In genomic region chr13:39904264-39904663, GRCm38 (mm10) we compare ENCODE assay signal across 16 mouse cellular contexts.
A peak's percentile ranks its signal among the peaks of the same experiment; 100 is the strongest.
DNase-seq lines count a peak whose midpoint lies in the region; ATAC-seq and TF ChIP-seq lines count a peak whose summit lies in the region.
"Had no signal": no experiment of that assay in that cellular context is flagged by ENCODE, and none has a peak within 500 bp of the region (broad histone marks: within the 10 kb centered on the region; RNA-seq: fewer than 3 reads in every experiment).

No protein-coding gene starts in this region.

- peak; percentile 18 for DNase-seq in hindbrain, embryonic 11.5 days (ENCODE audit: low spot score)
- DNase-seq in Patski (ENCODE audit: low read depth, low spot score), result peak; percentile 59
- DNase-seq in embryo, embryonic 11 days, result peak; percentile 13
- peak; percentile 40 for DNase-seq in midbrain, embryonic 14.5 days
- no peak for DNase-seq in heart, postnatal 10 days
- DNase-seq in cerebellum, adult 11-12 months, result no peak
- DNase-seq: cerebellum, adult 18-20 months; lung, postnatal 10 days; thymus, adult 2 months had no signal

- H3K4me2 ChIP-seq in hindbrain, embryonic 11.5 days (replicated peaks; ENCODE audit: low read depth, low read length), result no peak overlapping the region
- H3K4me2 ChIP-seq in hindbrain, embryonic 16.5 days (ENCODE audit: low read length), result no peak overlapping the region
- H3K4me2 ChIP-seq in midbrain, embryonic 14.5 days (ENCODE audit: low read length), result no peak overlapping the region
- H3K4me2 ChIP-seq in intestine, postnatal 0 days (replicated peaks; ENCODE audit: low read depth), result no peak overlapping the region
- H3K4me2 ChIP-seq: embryonic facial prominence, embryonic 12.5 days; kidney, embryonic 15.5 days; neural tube, embryonic 13.5 days had no signal

- H3K36me3 ChIP-seq in hindbrain, embryonic 11.5 days (ENCODE audit: control insufficient read depth, insufficient read depth, low read length), result no peaks in the 10 kb centered on the region
- H3K36me3 ChIP-seq in hindbrain, embryonic 16.5 days (ENCODE audit: control insufficient read depth, insufficient read depth, low read length), result no peaks in the 10 kb centered on the region
- no peaks in the 10 kb centered on the region for H3K36me3 ChIP-seq in midbrain, embryonic 14.5 days (ENCODE audit: control insufficient read depth, insufficient read depth, low read length)
- H3K36me3 ChIP-seq in intestine, postnatal 0 days (ENCODE audit: control insufficient read depth, insufficient read depth), result no peaks in the 10 kb centered on the region
- H3K36me3 ChIP-seq: embryonic facial prominence, embryonic 12.5 days; kidney, embryonic 15.5 days; neural tube, embryonic 13.5 days had no signal

- H3K9me3 ChIP-seq in hindbrain, embryonic 11.5 days (ENCODE audit: control insufficient read depth, low read length), result no peaks in the 10 kb centered on the region
- no peaks in the 10 kb centered on the region for H3K9me3 ChIP-seq in hindbrain, embryonic 16.5 days (ENCODE audit: control insufficient read depth, low read length)
- H3K9me3 ChIP-seq in midbrain, embryonic 14.5 days (ENCODE audit: control insufficient read depth, low read length), result no peaks in the 10 kb centered on the region
- H3K9me3 ChIP-seq in intestine, postnatal 0 days (ENCODE audit: control insufficient read depth), result no peaks in the 10 kb centered on the region
- H3K9me3 ChIP-seq: embryonic facial prominence, embryonic 12.5 days; kidney, embryonic 15.5 days; neural tube, embryonic 13.5 days had no signal

- POLR2A ChIA-PET in Patski (lab: Charles Lee), result interaction anchor here (1.8 kb wide), 1 partner anchor 829 kb away, joined by 6 read pairs; no protein-coding TSS in a partner anchor

- WGBS in hindbrain, embryonic 11.5 days, result 35% methylated on average over 8 of the region's 8 CpGs
- 24% methylated on average over 8 of the region's 8 CpGs for WGBS in hindbrain, embryonic 16.5 days
- 8% methylated on average over 8 of the region's 8 CpGs for WGBS in midbrain, embryonic 14.5 days
- WGBS in intestine, postnatal 0 days, result 79% methylated on average over 8 of the region's 8 CpGs

- CTCF ChIA-PET in Patski (lab: Charles Lee), result interaction anchor here (2.1 kb wide), 1 partner anchor 11 kb away, joined by 8 read pairs; no protein-coding TSS in a partner anchor

- TF ChIP-seq CTCF in Patski (IDR thresholded peaks at IDR 0.05), result no peak
- TF ChIP-seq CTCF in intestine, postnatal 0 days (IDR thresholded peaks at IDR 0.05; ENCODE audit: low read depth), result no peak

- H3K9ac ChIP-seq in hindbrain, embryonic 11.5 days (ENCODE audit: low read depth, low read length), result no peak overlapping the region
- H3K9ac ChIP-seq in hindbrain, embryonic 16.5 days (ENCODE audit: low read depth, low read length), result no peak overlapping the region
- no peak overlapping the region for H3K9ac ChIP-seq in midbrain, embryonic 14.5 days (replicated peaks; ENCODE audit: low read length)
- no peak overlapping the region for H3K9ac ChIP-seq in intestine, postnatal 0 days (ENCODE audit: low read depth, low read length)
- H3K9ac ChIP-seq: embryonic facial prominence, embryonic 12.5 days; kidney, embryonic 15.5 days; liver, embryonic 14.5 days; neural tube, embryonic 13.5 days had no signal

- no peak overlapping the region for H3K4me3 ChIP-seq in hindbrain, embryonic 11.5 days (ENCODE audit: low read depth, low read length)
- H3K4me3 ChIP-seq in hindbrain, embryonic 16.5 days (ENCODE audit: low read length), result no peak overlapping the region
- H3K4me3 ChIP-seq in midbrain, embryonic 14.5 days (replicated peaks; ENCODE audit: low read depth, low read length), result no peak overlapping the region
- H3K4me3 ChIP-seq in intestine, postnatal 0 days (ENCODE audit: low read depth, low read length), result no peak overlapping the region
- H3K4me3 ChIP-seq: embryonic facial prominence, embryonic 12.5 days; kidney, embryonic 15.5 days; neural tube, embryonic 13.5 days had no signal

- no peak overlapping the region for H3K27ac ChIP-seq in hindbrain, embryonic 11.5 days (ENCODE audit: low read depth, low read length)
- no peak overlapping the region for H3K27ac ChIP-seq in hindbrain, embryonic 16.5 days (ENCODE audit: low read depth, low read length)
- no peak overlapping the region for H3K27ac ChIP-seq in midbrain, embryonic 14.5 days (replicated peaks; ENCODE audit: low read depth, low read length)
- H3K27ac ChIP-seq in intestine, postnatal 0 days (ENCODE audit: low read depth, low read length), result no peak overlapping the region
- H3K27ac ChIP-seq: embryonic facial prominence, embryonic 12.5 days; kidney, embryonic 15.5 days; liver, embryonic 14.5 days; neural tube, embryonic 13.5 days had no signal

- H3K27me3 ChIP-seq in hindbrain, embryonic 11.5 days (ENCODE audit: control insufficient read depth, insufficient read depth, low read length), result no peaks in the 10 kb centered on the region
- H3K27me3 ChIP-seq in hindbrain, embryonic 16.5 days (replicated peaks; ENCODE audit: control insufficient read depth, insufficient read depth, low read length), result no peaks in the 10 kb centered on the region
- no peaks in the 10 kb centered on the region for H3K27me3 ChIP-seq in Patski
- H3K27me3 ChIP-seq in midbrain, embryonic 14.5 days (ENCODE audit: control insufficient read depth, insufficient read depth, low read length), result no peaks in the 10 kb centered on the region
- H3K27me3 ChIP-seq in intestine, postnatal 0 days (replicated peaks; ENCODE audit: control insufficient read depth, insufficient read depth, low read length), result no peaks in the 10 kb centered on the region
- H3K27me3 ChIP-seq: embryonic facial prominence, embryonic 12.5 days; kidney, embryonic 15.5 days; neural tube, embryonic 13.5 days had no signal

- 0 out of 2 replicates have a peak, but pooled peaks have one; percentile 56 for ATAC-seq in hindbrain, embryonic 11.5 days (ENCODE audit: low FRiP score)
- ATAC-seq in hindbrain, embryonic 16.5 days, result no peak
- peak; percentile 76 for ATAC-seq in Patski
- ATAC-seq in midbrain, embryonic 14.5 days (ENCODE audit: low FRiP score, low TSS enrichment), result peak; percentile 20; the same call in 1 of the 2 replicates
- no peak for ATAC-seq in intestine, postnatal 0 days
- ATAC-seq: CD4-positive, CD25-positive, alpha-beta regulatory T cell, adult 4 months had no signal

- intact Hi-C loops in heart, postnatal 10 days (cut with DNase I), result no loop called here

- H3K4me1 ChIP-seq in hindbrain, embryonic 11.5 days (replicated peaks; ENCODE audit: control insufficient read depth, insufficient read depth, low read length), result no peaks in the 10 kb centered on the region
- H3K4me1 ChIP-seq in hindbrain, embryonic 16.5 days (ENCODE audit: control insufficient read depth, insufficient read depth, low read depth, low read length), result 0 out of 2 replicates have a peak, but pooled peaks cover 4% of the 10 kb centered on the region
- peaks cover 5% of the 10 kb centered on the region; the same call in 1 of the 2 replicates for H3K4me1 ChIP-seq in midbrain, embryonic 14.5 days (ENCODE audit: control insufficient read depth, insufficient read depth, low read length)
- no peaks in the 10 kb centered on the region for H3K4me1 ChIP-seq in intestine, postnatal 0 days (replicated peaks; ENCODE audit: control insufficient read depth, insufficient read depth, low read length)
- H3K4me1 ChIP-seq: embryonic facial prominence, embryonic 12.5 days; kidney, embryonic 15.5 days had no signal

- in situ Hi-C loops in Patski (cut with MboI; ENCODE audit: low pct_unique_long_range_greater_than_20kb), result loop anchor here (5.0 kb wide), 1 partner anchor 828 kb away; no protein-coding TSS in a partner anchor

Comparison
In these comparisons a context has a peak if more than half of its experiments do, and no peak if none do; other contexts are left out.
1. ATAC-seq: peak in hindbrain, embryonic 11.5 days (single experiment), Patski (single experiment) and midbrain, embryonic 14.5 days (single experiment); none in hindbrain, embryonic 16.5 days (single experiment) and intestine, postnatal 0 days (single experiment).
2. DNase-seq: peak in hindbrain, embryonic 11.5 days (single experiment), Patski (single experiment), embryo, embryonic 11 days (single experiment) and midbrain, embryonic 14.5 days (single experiment); none in heart, postnatal 10 days (0 of 2) and cerebellum, adult 11-12 months (single experiment).